11 mouse cellular contexts compared by ENCODE assay signal in the genomic region with DNA sequence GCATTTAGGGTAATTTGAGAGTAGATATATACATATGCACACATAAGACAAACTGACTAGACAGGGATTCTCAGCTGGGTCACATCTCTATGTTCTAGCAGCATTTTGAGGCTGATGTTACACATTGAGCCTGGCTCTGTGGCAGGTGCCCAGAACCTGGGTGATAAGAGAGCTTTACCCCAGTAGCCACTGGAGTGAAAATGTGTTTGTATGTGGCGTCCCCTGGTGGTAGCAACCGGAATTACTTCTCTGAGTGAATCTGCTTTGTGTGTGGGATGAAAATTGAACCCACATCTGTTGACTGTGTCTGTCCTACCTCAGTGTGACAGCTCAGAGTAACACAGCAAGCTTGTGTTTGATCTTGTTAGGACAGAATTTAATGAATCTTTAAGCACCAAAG. TPM values are rescaled to one million over a fixed set of nuclear protein-coding genes. Genes with fewer than 3 reads are reported as not detected.
DNase-seq lines count a peak whose midpoint lies in the region; ATAC-seq and TF ChIP-seq lines count a peak whose summit lies in the region.
"Not testable (repeated sequence)": the region's sequence is repeated elsewhere in the genome, so short reads cannot be mapped to it uniquely, and the experiment has no call there.
"Had no signal": no experiment of that assay in that cellular context is flagged by ENCODE, and none has a peak within 500 bp of the region (broad histone marks: within the 10 kb centered on the region; RNA-seq: fewer than 3 reads in every experiment).

No protein-coding gene starts in this region.

- not testable (repeated sequence) for H3K9ac ChIP-seq in liver, adult 2 months (ENCODE audit: low read depth, low read length); midbrain, postnatal 0 days (replicated peaks; ENCODE audit: low read length, poor library complexity, severe bottlenecking); stomach, postnatal 0 days (ENCODE audit: low read length)

- H3K27me3 ChIP-seq in liver, adult 2 months (ENCODE audit: control insufficient read depth, insufficient read depth, low read length); midbrain, postnatal 0 days (ENCODE audit: insufficient read depth, low read length); stomach, postnatal 0 days (ENCODE audit: control insufficient read depth, insufficient read depth, low read length): not testable (repeated sequence)

- ATAC-seq in granulocyte monocyte progenitor cell, adult 5-6 weeks (replicated peaks; ENCODE audit: poor library complexity, severe bottlenecking): peak; percentile 46; the same call in 1 of the 2 replicates
- not testable (repeated sequence) for ATAC-seq in midbrain, postnatal 0 days (ENCODE audit: low FRiP score); stomach, postnatal 0 days (ENCODE audit: low FRiP score, low TSS enrichment)

- not testable (repeated sequence) for H3K4me1 ChIP-seq in liver, adult 2 months (ENCODE audit: control insufficient read depth, insufficient read depth, low read length); midbrain, postnatal 0 days (ENCODE audit: insufficient read depth, low read length); stomach, postnatal 0 days (replicated peaks; ENCODE audit: control insufficient read depth, insufficient read depth)

- peak; percentile 57 for DNase-seq in CD4-positive, CD25-positive, alpha-beta regulatory T cell, adult 2 months (ENCODE audit: low read depth, low spot score)
- peak; percentile 66 for DNase-seq in adrenal gland, postnatal 10 days
- DNase-seq in cerebellum, postnatal 25 days: peak; percentile 14 to 39
- peak; percentile 53 for DNase-seq in kidney, postnatal 10 days
- DNase-seq in liver, adult 2 months (ENCODE audit: extremely low read depth, low read depth, low spot score): peak; percentile 43
- DNase-seq in midbrain, postnatal 0 days (ENCODE audit: low spot score): not testable (repeated sequence)
- peak; percentile 52 for DNase-seq in stomach, postnatal 0 days (ENCODE audit: low spot score)

- not testable (repeated sequence) for H3K9me3 ChIP-seq in midbrain, postnatal 0 days (ENCODE audit: low read length); stomach, postnatal 0 days (ENCODE audit: control insufficient read depth, low read length)

- TF ChIP-seq POLR2A in liver, adult 2 months (IDR thresholded peaks at IDR 0.05; ENCODE audit: extremely low read depth, insufficient read depth, low read length): not testable (repeated sequence)

- not testable (repeated sequence) for H3K4me2 ChIP-seq in midbrain, postnatal 0 days (ENCODE audit: low read depth, low read length, poor library complexity, severe bottlenecking); stomach, postnatal 0 days (replicated peaks; ENCODE audit: low read depth)

- TF ChIP-seq CTCF in liver, adult 2 months (IDR thresholded peaks at IDR 0.05; ENCODE audit: low read depth, low read length): peak; percentile 26; the same call in 1 of the 2 replicates
- peak; percentile 52 for TF ChIP-seq CTCF in midbrain, postnatal 0 days (IDR thresholded peaks at IDR 0.05)
- TF ChIP-seq CTCF in stomach, postnatal 0 days (IDR thresholded peaks at IDR 0.05; ENCODE audit: low read depth): peak; percentile 78

- H3K79me2 ChIP-seq in liver, adult 2 months (ENCODE audit: control insufficient read depth, insufficient read depth, low read length): not testable (repeated sequence)

- not testable (repeated sequence) for H3K36me3 ChIP-seq in liver, adult 2 months (ENCODE audit: control insufficient read depth, insufficient read depth, low read length); midbrain, postnatal 0 days (ENCODE audit: insufficient read depth, low read length); stomach, postnatal 0 days (ENCODE audit: control insufficient read depth, insufficient read depth, low read length)

- WGBS in liver, adult 2 months: 1% methylated on average over 2 of the region's 2 CpGs
- 5% methylated on average over 2 of the region's 2 CpGs for WGBS in midbrain, postnatal 0 days
- WGBS in stomach, postnatal 0 days: 0% methylated on average over 2 of the region's 2 CpGs

- not testable (repeated sequence) for H3K4me3 ChIP-seq in liver, adult 2 months (ENCODE audit: insufficient read depth, low read depth, low read length); midbrain, postnatal 0 days (ENCODE audit: low read depth, low read length); stomach, postnatal 0 days (ENCODE audit: low read depth, low read length)

- H3K27ac ChIP-seq in liver, adult 2 months (replicated peaks; ENCODE audit: insufficient read depth, low read depth, low read length); midbrain, postnatal 0 days (ENCODE audit: low read depth, low read length); stomach, postnatal 0 days (replicated peaks): not testable (repeated sequence)

- TF ChIP-seq EP300 in stomach, postnatal 0 days (optimal IDR thresholded peaks at IDR 0.05): not testable (repeated sequence)

RNA-seq across cellular contexts. Expression of a gene that starts 12.0 kb away (rescaled TPM):
- total RNA-seq in adrenal gland, postnatal 10 days (2021): 1 to 10 TPM in 1 of 2 experiments, under 1 TPM in 1; 0.15 to 1.0 TPM
- total RNA-seq in granulocyte monocyte progenitor cell, adult 5-6 weeks (2014; fragmentation: Nextera tagmentation): not detected in 2 replicates
- not detected in 2 replicates for total RNA-seq in granulocyte monocyte progenitor cell, adult 5-6 weeks (2017)
- not detected in 2 replicates for total RNA-seq in liver, adult 2 months (2014; rRNA removed)
- not detected in 2 replicates for polyA plus RNA-seq in liver, adult 2 months (2012; rRNA removed)
- 0.05 and 0.09 TPM in 2 replicates for total RNA-seq in midbrain, postnatal 0 days (2014; rRNA removed)
- polyA plus RNA-seq in midbrain, postnatal 0 days (2015; fragmentation: Nextera tagmentation; extraction: Ambion mirVana): 0.31 and 0.62 TPM in 2 replicates
- polyA plus RNA-seq in stomach, postnatal 0 days (2015; fragmentation: Nextera tagmentation; extraction: Ambion mirVana): 0.05 and 0.23 TPM in 2 replicates

RNA-seq across cellular contexts. Expression of a gene that starts 34.6 kb away (rescaled TPM):
- 10 to 100 TPM in 1 of 2 experiments, 1 to 10 TPM in 1; 8.1 to 17.6 TPM for total RNA-seq in adrenal gland, postnatal 10 days (2021)
- not detected in 2 replicates for total RNA-seq in granulocyte monocyte progenitor cell, adult 5-6 weeks (2014; fragmentation: Nextera tagmentation)
- total RNA-seq in granulocyte monocyte progenitor cell, adult 5-6 weeks (2017): not detected in 2 replicates
- 90.0 and 124 TPM in 2 replicates for total RNA-seq in liver, adult 2 months (2014; rRNA removed)
- polyA plus RNA-seq in liver, adult 2 months (2012; rRNA removed): 177 and 208 TPM in 2 replicates
- 12.9 and 13.8 TPM in 2 replicates for total RNA-seq in midbrain, postnatal 0 days (2014; rRNA removed)
- 17.8 and 19.1 TPM in 2 replicates for polyA plus RNA-seq in midbrain, postnatal 0 days (2015; fragmentation: Nextera tagmentation; extraction: Ambion mirVana)
- polyA plus RNA-seq in stomach, postnatal 0 days (2015; fragmentation: Nextera tagmentation; extraction: Ambion mirVana): 77.8 and 78.1 TPM in 2 replicates
- total RNA-seq: heart, adult 8-10 months had no signal

RNA-seq across cellular contexts. Expression of a gene that starts 45.8 kb away (rescaled TPM):
- total RNA-seq in adrenal gland, postnatal 10 days (2021): not detected
- not detected in 2 replicates for total RNA-seq in granulocyte monocyte progenitor cell, adult 5-6 weeks (2014; fragmentation: Nextera tagmentation)
- total RNA-seq in granulocyte monocyte progenitor cell, adult 5-6 weeks (2017): not detected in 2 replicates
- total RNA-seq in liver, adult 2 months (2014; rRNA removed): not detected in 2 replicates
- polyA plus RNA-seq in liver, adult 2 months (2012; rRNA removed): not detected in 2 replicates
- 0.99 TPM in 1 of 2 replicates, not detected in the other for total RNA-seq in midbrain, postnatal 0 days (2014; rRNA removed)
- polyA plus RNA-seq in midbrain, postnatal 0 days (2015; fragmentation: Nextera tagmentation; extraction: Ambion mirVana): 0.18 and 0.23 TPM in 2 replicates
- polyA plus RNA-seq in stomach, postnatal 0 days (2015; fragmentation: Nextera tagmentation; extraction: Ambion mirVana): not detected in 2 replicates
- total RNA-seq: heart, adult 8-10 months had no signal
- polyA plus RNA-seq: kidney, embryonic 14.5 days; lung, embryonic 16.5 days had no signal

Comparison
In these comparisons a context has a peak if more than half of its experiments do, and no peak if none do; other contexts are left out.
1. CTCF ChIP-seq: peak in every context shown above with its lines; median percentile 78 in stomach, postnatal 0 days; 52 in midbrain, postnatal 0 days; 26 in liver, adult 2 months.
2. RNA of a gene that starts 34.6 kb away (total RNA-seq): 90.0 to 124 TPM in liver, adult 2 months, 8.1 to 17.6 TPM in adrenal gland, postnatal 10 days and 12.9 to 13.8 TPM in midbrain, postnatal 0 days; not detected in granulocyte monocyte progenitor cell, adult 5-6 weeks; every median in the first group is over 4 times any median in the second.